Mouse (Mus musculus): ENCODE measurements around the gene Actr8. TPM values are rescaled to one million over a fixed set of nuclear protein-coding genes. Genes with fewer than 3 reads are reported as not detected.

The Actr8 gene
- 27.6 and 28.7 TPM in 2 replicates for polyA plus RNA-seq (2015; fragmentation: Nextera tagmentation; extraction: Ambion mirVana)

DNA sequence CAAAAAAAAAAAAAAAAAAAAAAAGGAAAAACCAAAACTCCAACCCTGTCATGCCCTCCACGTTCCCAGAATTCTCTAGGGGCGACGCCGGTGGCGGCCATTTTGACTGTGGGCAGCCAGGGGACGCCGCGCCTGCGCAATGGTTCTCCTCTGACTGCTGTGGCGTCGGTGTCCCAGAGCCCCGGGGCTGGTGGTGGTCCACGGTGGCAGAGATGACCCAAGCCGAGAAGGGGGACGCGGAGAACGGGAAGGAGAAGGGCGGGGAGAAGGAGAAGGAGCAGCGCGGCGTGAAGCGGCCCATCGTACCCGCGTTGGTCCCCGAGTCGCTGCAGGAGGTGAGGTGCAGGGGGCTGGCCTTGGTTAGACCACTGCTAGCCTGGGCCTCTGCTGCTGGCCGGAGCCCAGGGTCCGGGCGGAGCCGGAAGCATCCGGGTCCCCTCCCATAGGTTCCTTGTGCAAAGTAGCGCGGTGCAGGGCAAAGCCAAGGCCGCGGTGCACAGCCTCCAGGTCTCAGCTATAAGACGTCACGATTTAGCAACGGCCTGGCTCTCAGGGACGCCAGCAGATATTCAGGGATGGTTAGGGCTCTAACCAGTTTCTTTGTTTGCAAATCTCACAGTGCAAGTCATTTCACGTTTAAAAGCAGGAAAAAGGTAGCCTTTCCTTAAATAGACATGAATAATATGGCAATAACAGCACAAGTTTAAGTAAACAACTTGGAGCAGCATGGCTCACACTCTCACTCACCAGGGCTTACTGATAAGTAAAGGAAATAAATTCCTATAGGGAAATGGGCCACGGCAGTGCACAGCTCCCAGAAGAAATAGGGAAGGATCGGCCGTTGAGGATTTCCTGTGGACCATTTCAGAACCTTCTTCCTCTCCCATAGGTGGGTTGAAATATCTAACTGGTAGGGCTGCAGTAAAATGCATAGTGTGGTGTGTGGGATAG lies at the start of gene Actr8:
Gene Actr8, plus strand, starts transcription at position 84 of the 951 bp plus-strand sequence.
- peak; percentile 96 for ATAC-seq (ENCODE audit: low FRiP score, low TSS enrichment)
- TF ChIP-seq CTCF (IDR thresholded peaks at IDR 0.05; ENCODE audit: low read depth) (no peak; the same call in 1 of the 2 replicates), EP300 (optimal IDR thresholded peaks at IDR 0.05) (no peak)
- no peaks in the 10 kb centered on the region for H3K27me3 ChIP-seq (ENCODE audit: control insufficient read depth, insufficient read depth, low read length)
- H3K4me1 ChIP-seq (replicated peaks; ENCODE audit: control insufficient read depth, insufficient read depth): no peaks in the 10 kb centered on the region
- H3K9ac ChIP-seq (ENCODE audit: low read length): peak within 1 kb of the TSS; percentile 93
- DNase-seq (ENCODE audit: low spot score): peak; percentile 92
- H3K9me3 ChIP-seq (ENCODE audit: control insufficient read depth, low read length): no peaks in the 10 kb centered on the region
- peaks cover 18% of the 10 kb centered on the region; the same call in 1 of the 2 replicates for H3K36me3 ChIP-seq (ENCODE audit: control insufficient read depth, insufficient read depth, low read length)
- H3K27ac ChIP-seq (replicated peaks): peak within 1 kb of the TSS; percentile 97
- peak within 1 kb of the TSS; percentile 56 for H3K4me2 ChIP-seq (replicated peaks; ENCODE audit: low read depth)
- WGBS: 2% methylated on average over 36 of the region's 44 CpGs
- H3K4me3 ChIP-seq (ENCODE audit: low read depth, low read length): peak within 1 kb of the TSS; percentile 80

GRCm38 (mm10) chr14:29928966-29929365 lies 49.2 kb upstream of the Actr8 start:
- TF ChIP-seq CTCF (IDR thresholded peaks at IDR 0.05; ENCODE audit: low read depth) (no peak), EP300 (optimal IDR thresholded peaks at IDR 0.05) (no peak)
- no peak for ATAC-seq (ENCODE audit: low FRiP score, low TSS enrichment)
- 71% methylated on average over 4 of the region's 4 CpGs for WGBS
- Histone ChIP-seq H3K9ac (ENCODE audit: low read length) (no peak overlapping the region), H3K4me2 (replicated peaks; ENCODE audit: low read depth) (no peak overlapping the region), H3K36me3 (ENCODE audit: control insufficient read depth, insufficient read depth, low read length) (no peaks in the 10 kb centered on the region), H3K4me1 (replicated peaks; ENCODE audit: control insufficient read depth, insufficient read depth) (no peaks in the 10 kb centered on the region), H3K27ac (replicated peaks) (no peak overlapping the region), H3K27me3 (ENCODE audit: control insufficient read depth, insufficient read depth, low read length) (no peaks in the 10 kb centered on the region), H3K9me3 (ENCODE audit: control insufficient read depth, low read length) (no peaks in the 10 kb centered on the region), H3K4me3 (ENCODE audit: low read depth, low read length) (no peak overlapping the region)
- no peak for DNase-seq (ENCODE audit: low spot score)

- ATAC-seq (ENCODE audit: low FRiP score, low TSS enrichment) (no peak), DNase-seq (ENCODE audit: low spot score) (no peak)
- Histone ChIP-seq H3K4me2 (replicated peaks; ENCODE audit: low read depth) (no peak overlapping the region), H3K4me3 (ENCODE audit: low read depth, low read length) (no peak overlapping the region), H3K9ac (ENCODE audit: low read length) (no peak overlapping the region), H3K27me3 (ENCODE audit: control insufficient read depth, insufficient read depth, low read length) (0 out of 2 replicates have a peak, but pooled peaks cover 2% of the 10 kb centered on the region), H3K4me1 (replicated peaks; ENCODE audit: control insufficient read depth, insufficient read depth) (no peaks in the 10 kb centered on the region), H3K27ac (replicated peaks) (no peak overlapping the region), H3K36me3 (ENCODE audit: control insufficient read depth, insufficient read depth, low read length) (no peaks in the 10 kb centered on the region), H3K9me3 (ENCODE audit: control insufficient read depth, low read length) (no peaks in the 10 kb centered on the region)
- 49% methylated on average over 5 of the region's 5 CpGs for WGBS
- TF ChIP-seq CTCF (IDR thresholded peaks at IDR 0.05; ENCODE audit: low read depth) (no peak), EP300 (optimal IDR thresholded peaks at IDR 0.05) (no peak)
Measured at GRCm38 (mm10) chr14:29935516-29935915, 42.6 kb upstream of the Actr8 start.

- H3K4me2 ChIP-seq (replicated peaks; ENCODE audit: low read depth): no peak overlapping the region
- no peaks in the 10 kb centered on the region for H3K4me1 ChIP-seq (replicated peaks; ENCODE audit: control insufficient read depth, insufficient read depth)
- 0 out of 2 replicates have a peak, but pooled peaks cover 2% of the 10 kb centered on the region for H3K27me3 ChIP-seq (ENCODE audit: control insufficient read depth, insufficient read depth, low read length)
- no peak overlapping the region for H3K27ac ChIP-seq (replicated peaks)
- ATAC-seq (ENCODE audit: low FRiP score, low TSS enrichment): no peak
- 64% methylated on average over 15 of the region's 15 CpGs for WGBS
- no peak for DNase-seq (ENCODE audit: low spot score)
- no peaks in the 10 kb centered on the region for H3K9me3 ChIP-seq (ENCODE audit: control insufficient read depth, low read length)
- no peak overlapping the region for H3K9ac ChIP-seq (ENCODE audit: low read length)
- no peaks in the 10 kb centered on the region for H3K36me3 ChIP-seq (ENCODE audit: control insufficient read depth, insufficient read depth, low read length)
- no peak overlapping the region for H3K4me3 ChIP-seq (ENCODE audit: low read depth, low read length)
- no peak for TF ChIP-seq EP300 (optimal IDR thresholded peaks at IDR 0.05)
- TF ChIP-seq CTCF (IDR thresholded peaks at IDR 0.05; ENCODE audit: low read depth): peak; percentile 56
Measured at GRCm38 (mm10) chr14:29937466-29937865, 40.7 kb upstream of the Actr8 start.

DNA sequence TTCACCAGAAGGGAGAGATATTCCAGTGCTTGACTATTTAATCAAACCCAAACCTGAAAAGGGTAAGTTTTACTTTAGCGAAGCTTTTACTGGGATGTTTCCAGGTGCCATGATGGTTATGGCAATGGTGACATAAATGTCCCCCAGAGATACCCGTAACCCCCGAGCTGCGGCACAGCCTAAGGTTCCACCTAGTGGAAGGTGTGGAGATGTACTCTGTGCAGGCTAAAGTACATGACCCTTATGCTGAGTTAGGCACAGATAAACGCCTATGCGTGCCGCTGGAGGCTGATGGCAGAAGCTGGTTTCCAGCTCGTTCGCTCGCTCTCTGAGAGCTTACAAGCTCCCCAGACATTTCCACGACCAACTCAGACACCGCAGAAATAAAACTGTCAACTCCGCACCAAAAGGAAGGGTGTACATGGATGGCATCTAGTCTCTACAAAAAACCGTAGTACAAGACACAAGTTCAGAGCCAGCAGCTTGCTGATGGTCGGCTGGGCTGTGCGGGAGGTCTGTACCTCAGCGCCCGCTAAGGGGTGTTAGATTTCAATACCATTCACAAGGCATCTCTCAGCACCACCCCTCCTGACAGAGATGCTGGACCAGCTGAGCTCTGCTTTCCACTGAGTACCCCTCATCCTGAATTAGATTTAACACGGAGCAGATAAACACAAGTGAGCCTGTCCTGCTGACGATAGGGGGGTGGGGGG lies 38.4 kb upstream of the Actr8 start:
- Histone ChIP-seq H3K4me2 (replicated peaks; ENCODE audit: low read depth) (no peak overlapping the region), H3K9ac (ENCODE audit: low read length) (no peak overlapping the region), H3K27me3 (ENCODE audit: control insufficient read depth, insufficient read depth, low read length) (0 out of 2 replicates have a peak, but pooled peaks cover 2% of the 10 kb centered on the region), H3K27ac (replicated peaks) (no peak overlapping the region), H3K36me3 (ENCODE audit: control insufficient read depth, insufficient read depth, low read length) (no peaks in the 10 kb centered on the region), H3K9me3 (ENCODE audit: control insufficient read depth, low read length) (no peaks in the 10 kb centered on the region), H3K4me1 (replicated peaks; ENCODE audit: control insufficient read depth, insufficient read depth) (no peaks in the 10 kb centered on the region), H3K4me3 (ENCODE audit: low read depth, low read length) (no peak overlapping the region)
- ATAC-seq (ENCODE audit: low FRiP score, low TSS enrichment) (no peak), DNase-seq (ENCODE audit: low spot score) (no peak)
- TF ChIP-seq CTCF (IDR thresholded peaks at IDR 0.05; ENCODE audit: low read depth) (no peak), EP300 (optimal IDR thresholded peaks at IDR 0.05) (no peak)
- WGBS: 49% methylated on average over 20 of the region's 20 CpGs

Measured in stomach, postnatal 0 days (tissue).